15 mouse cellular contexts compared by ENCODE assay signal in the genomic region with DNA sequence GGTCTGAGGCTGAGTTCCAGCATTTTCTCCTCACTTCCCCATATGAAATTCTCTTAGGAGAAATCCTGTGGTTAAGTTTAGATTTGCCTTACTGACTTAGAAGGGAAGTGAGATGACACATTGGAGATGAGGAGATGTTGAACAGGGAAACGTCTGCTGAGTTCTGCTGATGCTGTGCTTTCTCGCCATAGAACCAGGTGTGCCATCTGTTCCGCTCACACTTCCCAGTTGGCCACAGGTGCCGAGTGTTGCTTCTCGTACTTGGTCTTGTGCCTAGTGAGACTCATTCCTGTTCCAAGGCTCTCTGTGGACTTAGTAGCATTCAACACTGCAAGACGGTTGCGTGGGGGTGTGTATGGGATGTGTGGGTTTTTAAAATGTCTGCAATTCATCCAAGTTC. TPM values are rescaled to one million over a fixed set of nuclear protein-coding genes. Genes with fewer than 3 reads are reported as not detected.
DNase-seq lines count a peak whose midpoint lies in the region; ATAC-seq and TF ChIP-seq lines count a peak whose summit lies in the region.
"Had no signal": no experiment of that assay in that cellular context is flagged by ENCODE, and none has a peak within 500 bp of the region (broad histone marks: within the 10 kb centered on the region; RNA-seq: fewer than 3 reads in every experiment).

No protein-coding gene starts in this region.

- H3K27ac ChIP-seq in lung, postnatal 0 days (ENCODE audit: low read length), result no peak overlapping the region
- H3K27ac ChIP-seq: embryonic facial prominence, embryonic 15.5 days; heart, embryonic 10.5 days; limb, embryonic 15.5 days; neural tube, embryonic 12.5 days had no signal

- no peak overlapping the region for H3K4me3 ChIP-seq in lung, postnatal 0 days (ENCODE audit: low read depth, low read length)
- H3K4me3 ChIP-seq: embryonic facial prominence, embryonic 15.5 days; heart, embryonic 10.5 days; limb, embryonic 15.5 days; neural tube, embryonic 12.5 days had no signal

- WGBS in lung, postnatal 0 days, result 91% methylated on average over 7 of the region's 7 CpGs

- no peak overlapping the region for H3K9ac ChIP-seq in lung, postnatal 0 days (replicated peaks; ENCODE audit: low read depth)
- H3K9ac ChIP-seq: embryonic facial prominence, embryonic 15.5 days; limb, embryonic 15.5 days; neural tube, embryonic 12.5 days had no signal

- TF ChIP-seq EP300 in lung, postnatal 0 days (IDR thresholded peaks at IDR 0.05), result no peak

- no peaks in the 10 kb centered on the region for H3K4me1 ChIP-seq in lung, postnatal 0 days (ENCODE audit: insufficient read depth, low read depth, low read length)
- H3K4me1 ChIP-seq: embryonic facial prominence, embryonic 15.5 days; heart, embryonic 10.5 days; limb, embryonic 15.5 days; neural tube, embryonic 12.5 days had no signal

- no peak overlapping the region for H3K4me2 ChIP-seq in lung, postnatal 0 days (replicated peaks; ENCODE audit: low read depth, low read length)
- H3K4me2 ChIP-seq: embryonic facial prominence, embryonic 15.5 days; limb, embryonic 15.5 days; neural tube, embryonic 12.5 days had no signal

- TF ChIP-seq CTCF in lung, postnatal 0 days (IDR thresholded peaks at IDR 0.05), result no peak

- peak; percentile 69 for DNase-seq in left cerebral cortex, adult 11 months (ENCODE audit: low spot score)
- DNase-seq in left cerebral cortex, postnatal 4 days, result no peak
- DNase-seq in frontal cortex, postnatal 10 days (ENCODE audit: low spot score in 2 of 2), result peak; percentile 24 to 72
- DNase-seq in left cerebral cortex, adult 18-20 months (ENCODE audit: low spot score in 2 of 2), result peak; percentile 78 to 87
- DNase-seq in telencephalon, adult 2 months (ENCODE audit: low read depth, low spot score), result peak; percentile 94
- no peak for DNase-seq in lung, postnatal 0 days (ENCODE audit: low spot score)
- DNase-seq in heart, postnatal 36 days, result no peak
- DNase-seq: spleen, adult 18-20 months; thymus, adult 18-20 months had no signal

- H3K36me3 ChIP-seq in lung, postnatal 0 days (ENCODE audit: insufficient read depth, low read length), result peaks cover 23% of the 10 kb centered on the region; the same call in 1 of the 2 replicates

- intact Hi-C loops in left cerebral cortex, postnatal 4 days (cut with DNase I), result no loop called here
- intact Hi-C loops in heart, postnatal 36 days (cut with DNase I), result loop anchor here (10.0 kb wide), 1 partner anchor 82 kb away; no protein-coding TSS in a partner anchor

- ATAC-seq in lung, postnatal 0 days, result no peak
- ATAC-seq: activated CD4-positive, CD25-positive, alpha-beta regulatory T cell, adult 4 months had no signal

- no peaks in the 10 kb centered on the region for H3K9me3 ChIP-seq in lung, postnatal 0 days (ENCODE audit: low read length)
- H3K9me3 ChIP-seq: embryonic facial prominence, embryonic 15.5 days; heart, embryonic 10.5 days; limb, embryonic 15.5 days; neural tube, embryonic 12.5 days had no signal

- H3K27me3 ChIP-seq in lung, postnatal 0 days (replicated peaks; ENCODE audit: insufficient read depth, low read length), result no peaks in the 10 kb centered on the region
- H3K27me3 ChIP-seq: embryonic facial prominence, embryonic 15.5 days; limb, embryonic 15.5 days; neural tube, embryonic 12.5 days had no signal

RNA-seq across cellular contexts. Expression of gene Nxph3, which starts 38.0 kb away (rescaled TPM):
- 10 to 100 TPM; 40.2 to 44.0 TPM for total RNA-seq in left cerebral cortex, postnatal 4 days (2021)
- 10 to 100 TPM; 23.4 to 32.6 TPM for total RNA-seq in left cerebral cortex, adult 18-20 months (2021)
- polyA plus RNA-seq in lung, postnatal 0 days (2015; fragmentation: Nextera tagmentation; extraction: Ambion mirVana), result 1.2 and 1.5 TPM in 2 replicates
- under 1 TPM; 0.64 to 0.68 TPM for total RNA-seq in heart, postnatal 36 days (2021)
- total RNA-seq: megakaryocyte, adult 5-6 weeks had no signal
- polyA plus RNA-seq: activated CD4-positive, CD25-positive, alpha-beta regulatory T cell, adult 4 months had no signal

Comparison
In these comparisons a context has a peak if more than half of its experiments do, and no peak if none do; other contexts are left out.
1. DNase-seq: peak in left cerebral cortex, adult 11 months (single experiment), frontal cortex, postnatal 10 days (2 of 2), left cerebral cortex, adult 18-20 months (2 of 2) and telencephalon, adult 2 months (single experiment); none in left cerebral cortex, postnatal 4 days (single experiment), lung, postnatal 0 days (single experiment) and heart, postnatal 36 days (0 of 2).
2. RNA of gene Nxph3, which starts 38.0 kb away (total RNA-seq): 40.2 to 44.0 TPM in left cerebral cortex, postnatal 4 days and 23.4 to 32.6 TPM in left cerebral cortex, adult 18-20 months; 0.64 to 0.68 TPM in heart, postnatal 36 days; every median in the first group is over 10 times any median in the second.